Mouse (Mus musculus) midbrain, embryonic 16.5 days (tissue): Measurements from ENCODE around the gene Xab2. TPM values are rescaled to one million over a fixed set of nuclear protein-coding genes. Genes with fewer than 3 reads are reported as not detected.

Experiments used
- ATAC-seq: fragments of 200-750 bp; cut with Nextera tagmentation; 2 replicates; pipeline ENCODE4 v1.8.0; 2017; ENCODE audit warnings: moderate TSS enrichment
- H3K27ac ChIP-seq: fragments of 300-500 bp; sonication (generic); 2 replicates; pipeline ENCODE4 v1.5.1; 2014; ENCODE audit warnings: mild to moderate bottlenecking, low read length, mixed read lengths
- H3K27me3 ChIP-seq: fragments of 300-500 bp; sonication (generic); 2 replicates; pipeline ENCODE4 v1.6.1; 2014; ENCODE audit warnings: low read depth, low read length, mixed read lengths; ENCODE audit not compliant: control insufficient read depth, insufficient read depth
- H3K36me3 ChIP-seq: fragments of 300-500 bp; sonication (generic); 2 replicates; pipeline ENCODE4 v1.6.1; 2014; ENCODE audit warnings: mild to moderate bottlenecking, low read length, moderate library complexity, mixed read lengths; ENCODE audit not compliant: control insufficient read depth, insufficient read depth
- H3K4me1 ChIP-seq: fragments of 300-500 bp; sonication (generic); 2 replicates; pipeline ENCODE4 v1.6.1; 2014; ENCODE audit warnings: mild to moderate bottlenecking, low read length, mixed read lengths; ENCODE audit not compliant: control insufficient read depth, insufficient read depth
- H3K4me2 ChIP-seq: fragments of 300-500 bp; sonication (generic); 2 replicates; pipeline ENCODE4 v1.6.1; 2014; ENCODE audit warnings: mild to moderate bottlenecking, low read length, mixed read lengths
- H3K4me3 ChIP-seq: fragments of 300-500 bp; sonication (generic); 2 replicates; pipeline ENCODE4 v1.5.1; 2014; ENCODE audit warnings: low read depth, mild to moderate bottlenecking, low read length, moderate library complexity, mixed read lengths
- H3K9ac ChIP-seq: fragments of 300-500 bp; sonication (generic); 2 replicates; pipeline ENCODE4 v1.6.1; 2014; ENCODE audit warnings: low read depth, low read length, mixed read lengths
- H3K9me3 ChIP-seq: fragments of 300-500 bp; sonication (generic); replicated peaks from 2 replicates; pipeline ENCODE4 v1.6.1; 2014; ENCODE audit warnings: mild to moderate bottlenecking, low read length, mixed read lengths; ENCODE audit not compliant: control insufficient read depth, poor library complexity, severe bottlenecking
- WGBS: fragments of 180-500 bp; shearing (Covaris S2); extraction: QIAGEN DNeasy Blood & Tissue Kit; methylation state at CpG from one replicate; pipeline ENCODE4 v1.1.7; 2014; 5-methylcytosine and 5-hydroxymethylcytosine counted together
- polyA plus RNA-seq: library from polyadenylated mRNA; unstranded; fragments of >200 nt; fragmentation: Nextera tagmentation; extraction: Ambion mirVana; gene quantifications from 2 replicates; pipeline ENCODE4 v1.2.1, GENCODE M21; 2015

Xab2 gene
- polyA plus RNA-seq, 1 experiment from 2014 or later = 51.8 TPM

DNA sequence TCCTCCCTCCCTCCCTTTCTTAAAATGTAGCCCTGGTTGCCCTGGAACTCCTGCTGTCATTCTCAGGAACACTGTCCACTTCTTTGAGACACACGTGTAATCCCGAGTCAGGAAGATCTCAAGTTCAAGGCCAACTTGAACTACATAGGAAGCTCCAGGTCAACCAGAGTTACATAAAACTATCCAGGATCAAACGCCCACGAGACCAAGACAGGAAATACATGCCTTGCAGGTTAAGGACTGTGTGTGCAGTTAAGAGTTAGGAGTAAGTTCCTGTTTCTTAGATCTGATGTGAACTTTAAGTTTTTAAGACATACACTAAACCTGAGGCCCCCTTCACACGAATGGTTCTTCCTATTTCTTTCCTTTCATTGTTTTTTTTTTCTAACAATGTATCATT is 5.9 kb upstream of the Xab2 start:
- Histone ChIP-seq H3K4me3 (no peak overlapping the region), H3K36me3 (no peaks in the 10 kb centered on the region), H3K9me3 (no peaks in the 10 kb centered on the region), H3K27ac (no peak overlapping the region), H3K27me3 (peaks cover 10% of the 10 kb centered on the region), H3K9ac (no peak overlapping the region), H3K4me1 (peaks cover 13% of the 10 kb centered on the region), H3K4me2 (no peak overlapping the region)
- 58% methylated on average over 5 of the region's 5 CpGs for WGBS
- no peak for ATAC-seq

DNA sequence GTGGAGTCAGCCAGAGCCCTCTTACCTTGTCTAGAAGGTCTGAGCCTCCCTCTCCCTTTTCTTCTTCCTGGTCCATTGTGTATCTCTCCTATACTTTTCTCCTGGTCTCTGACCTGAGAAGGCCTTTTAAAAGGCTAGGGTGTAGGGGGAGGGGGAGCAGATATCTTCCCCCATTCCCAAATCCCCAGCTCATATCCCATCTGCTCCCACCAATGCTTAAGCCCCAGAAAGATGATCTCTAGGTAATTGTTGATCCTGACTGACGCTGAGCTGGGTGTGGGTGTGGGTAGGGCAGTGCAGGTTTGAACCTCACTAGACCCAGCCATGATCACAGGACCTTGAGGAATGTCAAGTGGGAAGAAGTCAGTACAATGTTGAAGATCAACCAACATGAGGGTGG is 4.3 kb upstream of the Xab2 start, which contains the start of gene Pcp2:
Gene Pcp2, minus strand, starts transcription at position 101 of the 400 bp plus-strand sequence.
- Histone ChIP-seq H3K36me3 (no peaks in the 10 kb centered on the region), H3K9me3 (no peaks in the 10 kb centered on the region), H3K27me3 (peaks cover 10% of the 10 kb centered on the region), H3K4me2 (no peak within 1 kb of the TSS), H3K9ac (no peak within 1 kb of the TSS), H3K4me3 (no peak within 1 kb of the TSS), H3K27ac (no peak within 1 kb of the TSS), H3K4me1 (peaks cover 10% of the 10 kb centered on the region)
- WGBS = 44% methylated on average over 1 of the region's 1 CpGs
- no peak for ATAC-seq

DNA sequence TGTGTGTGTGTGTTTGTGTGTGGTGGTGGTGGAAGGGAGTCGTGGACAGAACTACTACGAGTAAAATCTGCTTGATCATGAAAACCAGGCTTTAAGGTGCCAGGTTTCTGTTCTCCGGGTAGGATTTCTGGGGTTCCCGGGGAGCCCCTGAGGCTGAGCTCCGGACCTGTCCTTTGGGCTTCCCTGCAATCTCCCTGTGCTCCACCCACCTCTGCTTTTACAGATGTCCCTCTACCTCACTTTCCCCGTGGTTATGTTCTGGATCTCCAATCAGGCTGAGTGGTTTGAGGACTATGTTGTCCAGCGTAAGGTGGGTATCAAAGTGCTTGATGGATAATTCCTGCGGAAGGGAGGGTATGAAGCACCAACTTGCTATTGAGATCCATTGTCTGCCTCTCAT is 1.0 kb upstream of the Xab2 start:
- Histone ChIP-seq H3K9me3 (no peaks in the 10 kb centered on the region), H3K4me2 (peak overlapping the region; percentile 82), H3K4me1 (peaks cover 18% of the 10 kb centered on the region), H3K27me3 (no peaks in the 10 kb centered on the region), H3K36me3 (peaks cover 6% of the 10 kb centered on the region), H3K27ac (no peak overlapping the region), H3K4me3 (peak overlapping the region; percentile 68), H3K9ac (peak overlapping the region; percentile 68)
- ATAC-seq = no peak
- 69% methylated on average over 8 of the region's 8 CpGs for WGBS

DNA sequence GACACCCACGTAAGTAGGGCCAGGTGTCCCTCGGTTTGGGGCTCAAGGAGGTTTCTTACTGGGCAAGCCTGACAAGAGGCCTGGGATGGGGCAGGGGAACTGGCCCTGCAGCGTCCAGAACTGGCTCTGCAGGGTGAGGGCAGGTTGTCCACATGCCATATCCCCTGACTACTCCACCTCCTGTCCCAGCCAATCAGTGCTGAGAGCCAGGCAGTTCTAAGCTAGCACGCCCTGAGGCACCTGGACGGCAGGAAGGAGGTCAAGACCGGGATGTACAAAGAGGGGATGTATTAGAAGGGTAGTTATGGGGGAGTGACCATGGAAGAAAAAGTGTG is 11.3 kb downstream of the Xab2 start:
- 92% methylated on average over 6 of the region's 6 CpGs for WGBS
- Histone ChIP-seq H3K9me3 (no peaks in the 10 kb centered on the region), H3K4me3 (no peak overlapping the region), H3K36me3 (peaks cover 56% of the 10 kb centered on the region), H3K27ac (no peak overlapping the region), H3K4me2 (no peak overlapping the region), H3K27me3 (no peaks in the 10 kb centered on the region), H3K9ac (no peak overlapping the region), H3K4me1 (no peaks in the 10 kb centered on the region)
- ATAC-seq = no peak

DNA sequence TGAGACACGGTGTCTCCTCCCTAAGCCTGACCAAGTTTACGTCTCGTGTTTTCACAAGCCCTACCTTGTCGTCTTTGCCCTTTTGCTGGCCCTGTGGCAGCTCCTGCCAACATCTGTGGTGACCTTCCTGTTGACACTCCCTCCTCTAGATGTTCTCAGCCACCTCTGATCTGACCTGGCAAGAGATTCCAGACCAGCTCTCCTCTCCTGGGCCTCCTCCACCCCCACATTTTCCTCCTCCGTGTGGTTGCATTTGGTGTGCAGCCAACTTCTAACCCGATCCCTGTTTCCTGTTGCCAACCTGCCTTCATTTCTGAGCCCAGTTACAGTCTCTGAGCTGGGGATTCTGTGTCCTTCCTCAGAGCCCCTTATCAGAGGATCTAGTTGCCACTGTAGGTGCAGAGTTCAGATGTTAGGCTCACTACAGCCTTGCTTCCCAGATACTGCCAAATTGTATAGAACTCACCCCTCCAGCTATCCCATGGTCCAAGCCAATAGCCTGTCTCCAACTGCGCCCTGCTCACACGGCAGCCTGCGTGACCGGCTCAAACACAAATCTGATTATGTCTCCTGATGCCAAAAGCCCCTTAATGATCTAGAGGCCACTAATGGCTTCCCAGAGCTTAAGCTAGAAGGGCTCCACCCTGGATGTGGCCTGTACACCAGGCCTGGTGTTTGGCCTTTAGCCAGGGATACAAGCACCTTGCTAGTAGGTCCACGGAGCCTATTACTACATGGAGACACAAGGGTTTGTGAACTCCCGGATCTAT is 11.9 kb downstream of the Xab2 start:
- H3K9ac ChIP-seq = no peak overlapping the region
- peaks cover 56% of the 10 kb centered on the region for H3K36me3 ChIP-seq
- no peak overlapping the region for H3K4me2 ChIP-seq
- WGBS = 86% methylated on average over 12 of the region's 12 CpGs
- no peaks in the 10 kb centered on the region for H3K4me1 ChIP-seq
- no peaks in the 10 kb centered on the region for H3K9me3 ChIP-seq
- no peaks in the 10 kb centered on the region for H3K27me3 ChIP-seq
- H3K27ac ChIP-seq = no peak overlapping the region
- ATAC-seq = no peak
- no peak overlapping the region for H3K4me3 ChIP-seq

DNA sequence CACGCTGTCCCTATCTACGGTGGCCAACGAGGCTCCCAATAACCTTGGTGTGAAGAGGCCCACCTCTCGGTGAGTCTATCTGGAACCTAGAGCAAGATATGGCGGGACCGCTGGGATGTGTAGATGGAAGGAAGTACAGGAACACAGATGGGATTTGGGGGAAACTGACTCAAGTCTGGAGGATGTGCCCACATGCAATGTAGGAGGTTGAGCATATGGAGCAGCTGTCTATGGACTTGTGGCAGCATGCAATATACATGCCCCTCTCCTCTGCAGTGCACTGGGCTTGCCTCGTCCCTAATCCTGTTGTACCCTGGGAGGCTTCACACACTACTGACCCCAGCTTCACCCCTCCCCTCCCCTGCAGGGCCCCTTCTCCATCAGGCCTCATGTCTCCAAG is 13.3 kb downstream of the Xab2 start:
- 84% methylated on average over 7 of the region's 7 CpGs for WGBS
- Histone ChIP-seq H3K9me3 (no peaks in the 10 kb centered on the region), H3K27ac (no peak overlapping the region), H3K36me3 (peaks cover 57% of the 10 kb centered on the region), H3K4me3 (no peak overlapping the region), H3K27me3 (no peaks in the 10 kb centered on the region), H3K9ac (no peak overlapping the region), H3K4me1 (no peaks in the 10 kb centered on the region), H3K4me2 (no peak overlapping the region)
- ATAC-seq = no peak

DNA sequence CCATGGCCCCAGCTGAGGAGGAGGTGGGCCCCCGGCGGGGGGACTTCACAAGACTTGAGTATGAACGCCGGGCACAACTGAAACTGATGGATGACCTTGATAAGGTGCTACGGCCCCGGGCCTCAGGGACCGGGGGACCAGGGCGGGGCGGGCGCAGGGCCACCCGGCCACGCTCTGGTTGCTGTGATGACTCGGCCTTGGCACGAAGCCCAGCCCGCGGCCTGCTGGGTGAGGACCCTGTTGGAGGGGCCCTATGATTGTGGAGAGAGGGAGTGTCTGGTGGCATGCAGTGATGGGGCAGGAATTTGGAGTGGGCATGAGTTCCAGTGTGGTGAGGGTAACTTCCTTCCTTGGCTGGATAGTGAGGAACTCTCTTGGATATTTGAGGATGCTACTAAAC is 14.5 kb downstream of the Xab2 start:
- Histone ChIP-seq H3K27ac (no peak overlapping the region), H3K4me1 (no peaks in the 10 kb centered on the region), H3K36me3 (peaks cover 63% of the 10 kb centered on the region), H3K27me3 (no peaks in the 10 kb centered on the region), H3K9me3 (no peaks in the 10 kb centered on the region), H3K4me2 (no peak overlapping the region), H3K9ac (no peak overlapping the region), H3K4me3 (no peak overlapping the region)
- WGBS = 90% methylated on average over 16 of the region's 16 CpGs
- no peak for ATAC-seq

DNA sequence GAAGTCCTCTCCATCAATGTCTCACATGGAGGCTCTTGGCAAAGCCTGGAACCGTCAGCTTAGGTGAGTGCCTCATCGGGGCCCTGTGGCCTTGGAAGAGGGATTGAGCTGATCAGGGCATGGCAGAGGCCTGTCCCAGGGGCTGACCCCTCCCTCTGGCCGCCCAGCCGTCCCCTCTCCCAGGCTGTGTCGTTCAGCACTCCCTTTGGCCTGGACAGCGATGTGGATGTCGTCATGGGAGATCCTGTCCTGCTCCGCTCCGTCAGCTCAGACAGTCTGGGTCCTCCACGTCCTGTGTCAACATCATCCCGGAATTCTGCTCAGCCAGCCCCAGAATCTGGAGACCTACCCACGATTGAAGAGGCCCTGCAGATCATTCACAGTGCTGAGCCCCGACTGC is 17.7 kb downstream of the Xab2 start:
- Histone ChIP-seq H3K4me3 (no peak overlapping the region), H3K4me2 (no peak overlapping the region), H3K36me3 (peaks cover 68% of the 10 kb centered on the region), H3K4me1 (no peaks in the 10 kb centered on the region), H3K9me3 (no peaks in the 10 kb centered on the region), H3K27me3 (no peaks in the 10 kb centered on the region), H3K9ac (no peak overlapping the region), H3K27ac (no peak overlapping the region)
- 89% methylated on average over 13 of the region's 13 CpGs for WGBS
- ATAC-seq = no peak

DNA sequence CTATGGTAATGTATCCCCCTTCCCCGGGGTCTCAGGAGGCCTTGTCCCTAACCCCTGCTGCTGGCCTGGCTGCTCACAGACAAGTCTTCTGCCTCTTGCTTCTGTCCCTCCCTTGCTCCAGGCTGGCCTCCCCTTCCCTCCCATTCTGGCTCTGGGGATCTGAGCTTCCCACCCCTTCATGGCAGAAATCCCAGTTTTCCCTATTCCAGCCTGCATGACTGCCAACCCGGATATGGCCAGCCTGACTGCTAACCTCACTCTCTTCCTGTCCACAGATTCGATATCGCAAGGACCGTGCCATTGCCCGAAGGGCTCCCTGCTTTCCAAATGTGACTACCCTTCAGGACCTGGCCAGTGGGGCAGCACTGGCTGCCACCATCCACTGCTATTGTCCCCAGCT is 20.7 kb downstream of the Xab2 start:
- H3K4me3 ChIP-seq = no peak overlapping the region

More for the DNA sequence above, 20.7 kb downstream of the Xab2 start:
- Histone ChIP-seq H3K4me1 (no peaks in the 10 kb centered on the region), H3K9ac (no peak overlapping the region), H3K9me3 (no peaks in the 10 kb centered on the region), H3K36me3 (peaks cover 52% of the 10 kb centered on the region), H3K27me3 (no peaks in the 10 kb centered on the region), H3K4me2 (no peak overlapping the region), H3K27ac (no peak overlapping the region)
- WGBS = 91% methylated on average over 6 of the region's 6 CpGs
- no peak for ATAC-seq
